Mouse (Mus musculus) CH12.LX (cell line): Measurements from ENCODE around the gene Prmt8. TPM values are rescaled to one million over a fixed set of nuclear protein-coding genes. Genes with fewer than 3 reads are reported as not detected.

ENCODE experiments used
- DNase-seq: peaks from one replicate; pipeline ENCODE4 v3.0.0-alpha.2; 2013; ENCODE audit errors: extremely low read depth
- H3K27ac ChIP-seq: 2 replicates; pipeline ENCODE4 v1.5.1; 2012; ENCODE audit warnings: low read depth, mild to moderate bottlenecking, control low read depth, moderate library complexity; ENCODE audit not compliant: insufficient read depth
- H3K27me3 ChIP-seq: replicated peaks from 2 replicates; pipeline ENCODE3; 2012; ENCODE audit warnings: inconsistent platforms
- H3K36me3 ChIP-seq, 2 experiments: replicated peaks in 1 of 2; 2 replicates each; pipeline versions ENCODE3 to v1.6.1; 2012; ENCODE audit warnings: inconsistent platforms in 1 of 2, low read length in 1 of 2, mild to moderate bottlenecking in 1 of 2, mixed read lengths in 1 of 2, moderate library complexity in 1 of 2; ENCODE audit not compliant: control insufficient read depth in 1 of 2, insufficient read depth in 1 of 2
- H3K4me1 ChIP-seq, 2 experiments: 2 replicates each; pipeline ENCODE4 v1.6.1; 2012; ENCODE audit warnings: inconsistent platforms in 1 of 2, moderate library complexity in 1 of 2; ENCODE audit not compliant: insufficient read depth in 2 of 2, control insufficient read depth in 1 of 2
- H3K4me2 ChIP-seq: 2 replicates; pipeline ENCODE4 v1.6.1; 2012; ENCODE audit warnings: low read depth, mild to moderate bottlenecking, control low read depth; ENCODE audit not compliant: poor library complexity, insufficient read depth, severe bottlenecking
- H3K4me3 ChIP-seq, 3 experiments: fragments of 150-350 bp in 1 of 3; sonication (generic) in 1 of 3; replicated peaks in 1 of 3; 2 replicates each; pipeline versions ENCODE3 to v1.5.1; 2011 to 2012; ENCODE audit warnings: low read depth in 2 of 3, low read length in 2 of 3, mild to moderate bottlenecking in 2 of 3, moderate library complexity in 2 of 3, control low read depth in 1 of 3, improper control_type of control experiment in 1 of 3, inconsistent platforms in 1 of 3, mixed read lengths in 1 of 3; ENCODE audit not compliant: poor library complexity in 1 of 3
- H3K79me2 ChIP-seq: replicated peaks from 2 replicates; pipeline ENCODE4 v1.6.1; 2012; ENCODE audit warnings: mild to moderate bottlenecking, moderate library complexity; ENCODE audit not compliant: control insufficient read depth, poor library complexity, insufficient read depth, severe bottlenecking; ENCODE audit errors: extremely low read depth
- H3K9ac ChIP-seq: 2 replicates; pipeline ENCODE4 v1.6.1; 2012; ENCODE audit warnings: low read depth, mild to moderate bottlenecking, control low read depth, moderate library complexity; ENCODE audit not compliant: insufficient read depth
- H3K9me3 ChIP-seq: replicated peaks from 2 replicates; pipeline ENCODE3; 2012; ENCODE audit warnings: low read length, inconsistent platforms, mixed read lengths
- BHLHE40 ChIP-seq: IDR thresholded peaks from 2 replicates; pipeline ENCODE4 v1.6.1; 2011; ENCODE audit warnings: mild to moderate bottlenecking, low read depth, low read length, improper control_type of control experiment
- CHD2 ChIP-seq: IDR thresholded peaks from 2 replicates; pipeline ENCODE4 v1.6.1; 2011; ENCODE audit warnings: low read length, improper control_type of control experiment
- CTCF ChIP-seq, 2 experiments: IDR thresholded peaks in 1 of 2; conservative IDR thresholded peaks in 1 of 2; 2 replicates each; pipeline ENCODE4 v1.5.1; 2011 to 2012; ENCODE audit warnings: low read depth in 2 of 2, low read length in 2 of 2, improper control_type of control experiment in 1 of 2, inconsistent platforms in 1 of 2, mild to moderate bottlenecking in 1 of 2, moderate library complexity in 1 of 2
- ELF1 ChIP-seq: IDR thresholded peaks from 2 replicates; pipeline ENCODE4 v1.6.1; 2014; ENCODE audit warnings: low read depth, mild to moderate bottlenecking, inconsistent platforms, low read length, improper control_type of control experiment
- GABPA ChIP-seq: IDR thresholded peaks from 2 replicates; pipeline ENCODE4 v1.6.1; 2012; ENCODE audit warnings: low read depth, low read length, improper control_type of control experiment, inconsistent platforms; ENCODE audit not compliant: insufficient replicate concordance
- HCFC1 ChIP-seq: IDR thresholded peaks from 2 replicates; pipeline ENCODE4 v1.6.1; 2012; ENCODE audit warnings: low read depth, mild to moderate bottlenecking, inconsistent platforms, low read length, improper control_type of control experiment
- JUN ChIP-seq: IDR thresholded peaks from 2 replicates; pipeline ENCODE4 v1.6.1; 2011; ENCODE audit warnings: low read depth, mild to moderate bottlenecking, low read length, improper control_type of control experiment, moderate library complexity; ENCODE audit not compliant: insufficient read depth
- JUND ChIP-seq: conservative IDR thresholded peaks from 2 replicates; pipeline ENCODE4 v1.6.1; 2011; ENCODE audit warnings: low read depth, low read length, improper control_type of control experiment
- MAFK ChIP-seq: IDR thresholded peaks from 2 replicates; pipeline ENCODE4 v1.6.1; 2011; ENCODE audit warnings: low read length, improper control_type of control experiment; ENCODE audit not compliant: insufficient replicate concordance
- MXI1 ChIP-seq: IDR thresholded peaks from 2 replicates; pipeline ENCODE4 v1.6.1; 2011; ENCODE audit warnings: mild to moderate bottlenecking, low read depth, low read length, improper control_type of control experiment
- MYC ChIP-seq: IDR thresholded peaks from 2 replicates; pipeline ENCODE4 v1.6.1; 2011; ENCODE audit warnings: low read depth, mild to moderate bottlenecking, improper control_type of control experiment, low read length
- POLR2AphosphoS2 ChIP-seq: IDR thresholded peaks from 2 replicates; pipeline ENCODE4 v1.6.1; 2011; ENCODE audit warnings: low read depth, low read length, improper control_type of control experiment
- RAD21 ChIP-seq: IDR thresholded peaks from 2 replicates; pipeline ENCODE4 v1.6.1; 2011; ENCODE audit warnings: low read depth, mild to moderate bottlenecking, low read length, improper control_type of control experiment, moderate library complexity
- SIN3A ChIP-seq: IDR thresholded peaks from 2 replicates; pipeline ENCODE4 v1.6.1; 2012; ENCODE audit warnings: low read length, improper control_type of control experiment, inconsistent platforms
- SMC3 ChIP-seq: IDR thresholded peaks from 2 replicates; pipeline ENCODE4 v1.6.1; 2011; ENCODE audit warnings: low read depth, low read length, improper control_type of control experiment
- USF1 ChIP-seq: IDR thresholded peaks from 2 replicates; pipeline ENCODE4 v1.6.1; 2014; ENCODE audit warnings: low read depth, mild to moderate bottlenecking, inconsistent platforms, low read length, improper control_type of control experiment
- ZKSCAN1 ChIP-seq: IDR thresholded peaks from 2 replicates; pipeline ENCODE4 v1.6.1; 2012; ENCODE audit warnings: low read depth, inconsistent platforms, low read length, improper control_type of control experiment, borderline replicate concordance
- ZMIZ1 ChIP-seq: IDR thresholded peaks from 2 replicates; pipeline ENCODE4 v1.6.1; 2012; ENCODE audit warnings: low read depth, mild to moderate bottlenecking, inconsistent platforms, low read length, improper control_type of control experiment
- ZNF384 ChIP-seq: IDR thresholded peaks from 2 replicates; pipeline ENCODE4 v1.6.1; 2012; ENCODE audit warnings: low read depth, low read length, improper control_type of control experiment, inconsistent platforms
- dilution Hi-C: fragments of 300-500 bp; cut with MboI; formaldehyde crosslinking; loops from 2 replicates; pipeline ENCODE4 v1.14.3; 2020; ENCODE audit warnings: low sequenced_read_pairs; ENCODE audit not compliant: extremely low pct_unique_long_range_greater_than_20kb, extremely low pct_ligation_motif_present
- in situ Hi-C: fragments of 300-500 bp; cut with MboI; formaldehyde crosslinking; loops from 3 replicates; pipeline ENCODE4 v1.14.3; 2019; ENCODE audit warnings: low sequenced_read_pairs, low pct_ligation_motif_present, low pct_unique_long_range_greater_than_20kb, mixed read lengths
- polyA plus RNA-seq: library from polyadenylated mRNA; unstranded; fragments of >175 nt; gene quantifications from 2 replicates; pipeline ENCODE4 v1.2.1, GENCODE M21; 2012; ENCODE audit warnings: low read depth; ENCODE audit not compliant: insufficient read length
- total RNA-seq, 2 experiments: library from RNA; depleted of rRNA; stranded (reverse); fragments of 300-350 nt in 1 of 2; fragments of >200 nt in 1 of 2; gene quantifications; 2 replicates each; pipeline ENCODE4 v1.2.3; 2012 to 2014

Prmt8 gene
- total and polyA plus RNA-seq, 3 experiments, result not detected

DNA sequence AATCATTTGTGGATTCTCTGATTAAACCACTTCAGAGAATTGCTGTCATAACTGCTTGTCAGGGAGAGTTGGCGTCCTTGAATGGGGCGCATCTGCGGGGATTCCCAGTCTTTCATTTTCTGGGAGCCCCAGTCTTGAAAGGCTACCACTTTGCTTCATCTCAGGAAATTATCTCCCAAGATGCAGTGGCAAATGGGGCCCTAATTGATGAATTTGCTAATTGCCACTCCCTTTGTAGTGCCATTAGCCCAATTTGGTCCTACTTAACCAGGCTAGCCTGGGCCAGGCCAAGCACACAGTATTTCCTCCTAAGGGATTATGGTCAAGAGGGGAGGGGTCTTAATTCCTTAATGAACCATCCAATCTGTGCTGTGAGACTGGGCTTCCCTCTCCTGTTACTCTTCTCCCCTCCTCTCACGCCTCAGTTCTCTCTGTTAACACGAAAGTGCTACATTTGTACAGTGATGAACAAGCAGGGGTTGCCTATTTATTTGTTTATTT, 11.6 kb downstream of the Prmt8 start (continued):
- TF ChIP-seq HCFC1, result no peak

DNA sequence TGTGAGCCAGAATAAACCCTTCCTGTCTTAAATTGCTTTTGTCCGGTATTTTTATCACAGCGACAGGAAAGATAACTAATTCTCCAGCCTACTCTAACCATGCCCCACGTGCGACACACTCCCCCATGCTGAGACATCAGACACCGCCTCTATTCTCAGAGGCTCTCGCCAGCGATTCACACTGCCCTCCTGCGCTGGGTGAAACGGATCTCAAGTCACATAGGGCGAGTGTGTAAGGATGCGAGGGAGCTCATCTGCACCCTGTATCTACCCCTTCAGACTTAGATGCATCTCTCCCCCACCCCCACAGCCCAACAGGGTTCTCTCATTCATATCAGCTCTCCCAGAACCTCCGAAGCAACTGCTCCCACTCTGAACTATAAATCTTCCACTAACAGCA, 12.4 kb downstream of the Prmt8 start:
- no peaks in the 10 kb centered on the region for H3K9me3 ChIP-seq
- in situ Hi-C loops, result no loop called here

DNA sequence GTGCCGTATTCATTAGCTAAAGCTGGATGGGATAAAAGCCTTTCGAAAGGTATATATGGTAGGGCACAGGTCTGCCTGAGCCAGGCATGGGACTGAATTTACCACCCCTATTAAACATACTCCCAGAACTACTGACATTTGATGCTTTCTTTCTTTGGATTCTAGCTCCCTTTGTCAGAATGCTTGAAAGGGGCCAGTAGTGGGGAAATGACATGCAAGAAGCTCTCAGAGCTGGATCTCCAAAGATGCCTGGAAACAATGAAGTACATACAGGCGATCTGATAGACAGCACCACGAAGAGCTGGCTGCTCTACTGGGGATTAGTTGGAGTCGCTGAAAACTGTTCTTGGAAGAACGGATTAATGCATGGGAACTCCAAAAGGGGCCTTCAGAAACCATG, 16.0 kb downstream of the Prmt8 start:
- peaks cover 74% of the 10 kb centered on the region for H3K27me3 ChIP-seq
- in situ Hi-C loops (no loop called here), dilution Hi-C loops (no loop called here)
- no peak overlapping the region for H3K4me2 ChIP-seq
- no peaks in the 10 kb centered on the region for H3K36me3 ChIP-seq
- H3K9ac ChIP-seq, result no peak overlapping the region
- no peak for TF ChIP-seq ZNF384
- TF ChIP-seq CHD2, result no peak
- no peak for TF ChIP-seq ZKSCAN1
- no peak for TF ChIP-seq RAD21
- TF ChIP-seq USF1, result no peak
- no peak for TF ChIP-seq BHLHE40
- no peak for TF ChIP-seq SMC3
- TF ChIP-seq POLR2AphosphoS2, result no peak
- TF ChIP-seq SIN3A, result no peak
- no peak for TF ChIP-seq CTCF (conservative IDR thresholded peaks at IDR 0.05 in 1 of 2, IDR thresholded peaks at IDR 0.05 in 1 of 2; ENCODE audit: low read depth in 2 of 2, low read length in 2 of 2)
- no peak for TF ChIP-seq ZMIZ1
- TF ChIP-seq ELF1, result no peak
- no peak for TF ChIP-seq JUN
- TF ChIP-seq MYC, result no peak
- no peak for TF ChIP-seq MXI1
- TF ChIP-seq JUND, result no peak
- H3K4me1 ChIP-seq, result no peaks in the 10 kb centered on the region
- H3K9me3 ChIP-seq, result no peaks in the 10 kb centered on the region
- H3K27ac ChIP-seq, result no peak overlapping the region
- H3K4me3 ChIP-seq, result no peak overlapping the region
- H3K79me2 ChIP-seq, result no peaks in the 10 kb centered on the region
- DNase-seq, result no peak

More for the DNA sequence above, 12.4 kb downstream of the Prmt8 start:
- no peak overlapping the region for H3K4me3 ChIP-seq
- no peaks in the 10 kb centered on the region for H3K4me1 ChIP-seq
- no peaks in the 10 kb centered on the region for H3K36me3 ChIP-seq
- peaks cover 64% of the 10 kb centered on the region for H3K27me3 ChIP-seq
- H3K9ac ChIP-seq, result no peak overlapping the region
- H3K79me2 ChIP-seq, result no peaks in the 10 kb centered on the region
- no peak for DNase-seq
- H3K27ac ChIP-seq, result no peak overlapping the region
- TF ChIP-seq SMC3 (no peak), GABPA (no peak), POLR2AphosphoS2 (no peak), USF1 (no peak), MAFK (no peak), ZKSCAN1 (no peak)
- dilution Hi-C loops, result no loop called here
- H3K4me2 ChIP-seq, result no peak overlapping the region
